Mouse (Mus musculus): ENCODE results near the gene Wdr34. TPM values are rescaled to one million over a fixed set of nuclear protein-coding genes. Genes with fewer than 3 reads are reported as not detected.

Gene Wdr34
- polyA plus RNA-seq, 1 experiment from 2014 or later, result 25.9 TPM

DNA sequence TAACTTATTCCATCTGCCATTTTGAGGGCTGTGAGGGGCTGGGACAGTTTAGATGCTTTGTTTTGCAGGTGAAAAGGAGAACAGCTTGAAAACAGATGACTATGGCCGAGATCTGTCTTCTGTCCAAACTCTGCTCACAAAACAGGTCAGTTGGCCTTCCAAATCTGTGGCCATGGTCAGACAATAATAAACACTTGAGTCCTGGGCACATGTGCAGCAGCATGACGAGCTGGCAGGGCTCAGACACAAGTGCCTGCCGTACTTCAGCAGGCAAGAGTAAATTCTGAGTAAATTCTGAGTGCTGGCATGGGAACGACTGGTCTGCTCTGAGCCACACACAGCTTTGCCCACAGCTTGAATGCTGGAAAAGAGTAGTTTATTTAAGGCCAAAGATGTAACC, 23.2 kb downstream of the Wdr34 start:
- no peaks in the 10 kb centered on the region for H3K9me3 ChIP-seq (ENCODE audit: control insufficient read depth, low read length)
- H3K4me1 ChIP-seq (ENCODE audit: control insufficient read depth, insufficient read depth, low read length), result no peaks in the 10 kb centered on the region
- no peak overlapping the region for H3K4me3 ChIP-seq (ENCODE audit: low read depth, low read length)
- H3K4me2 ChIP-seq, result no peak overlapping the region
- H3K27ac ChIP-seq (ENCODE audit: low read depth, low read length), result no peak overlapping the region
- H3K36me3 ChIP-seq (ENCODE audit: control insufficient read depth, insufficient read depth, low read length), result peaks cover 66% of the 10 kb centered on the region
- no peak overlapping the region for H3K9ac ChIP-seq (ENCODE audit: low read length)
- H3K27me3 ChIP-seq (ENCODE audit: control insufficient read depth, insufficient read depth, low read length), result no peaks in the 10 kb centered on the region
- DNase-seq (ENCODE audit: low spot score, missing footprints) (no peak), ATAC-seq (ENCODE audit: low FRiP score) (no peak)
- 83% methylated on average over 4 of the region's 4 CpGs for WGBS

DNA sequence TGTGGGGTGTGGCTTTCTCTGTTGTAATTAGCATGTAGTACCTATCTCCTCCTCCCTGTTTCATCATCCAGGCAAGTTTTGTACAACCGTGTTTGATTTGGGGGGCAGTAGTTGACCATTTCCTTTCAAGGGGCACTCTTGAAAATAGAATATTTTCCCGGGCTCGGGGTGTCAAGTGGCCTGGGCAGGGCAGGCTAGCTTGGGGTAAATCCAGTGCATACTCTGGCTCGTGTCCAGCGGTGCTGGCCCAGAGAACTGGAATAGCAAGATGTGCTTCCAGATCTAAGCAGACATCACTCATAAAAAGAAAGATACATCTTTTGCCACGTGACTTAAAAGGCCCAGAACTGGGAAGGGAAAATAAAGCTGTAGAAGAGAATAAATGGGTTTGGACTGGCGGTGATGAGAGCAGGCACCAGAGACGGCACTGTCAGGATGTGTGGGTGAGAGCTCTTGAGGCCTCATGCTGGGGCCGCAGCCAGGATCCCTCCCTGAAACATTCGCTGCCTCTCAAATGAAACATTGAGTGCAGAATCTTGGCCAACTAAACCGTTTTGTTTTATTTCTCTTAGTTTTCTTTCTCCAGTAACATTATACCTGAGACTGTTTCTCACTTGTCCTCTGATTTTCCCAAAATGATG, 34.2 kb downstream of the Wdr34 start:
- no peak overlapping the region for H3K4me2 ChIP-seq
- ATAC-seq (ENCODE audit: low FRiP score) (no peak), DNase-seq (ENCODE audit: low spot score, missing footprints) (no peak)
- H3K9me3 ChIP-seq (ENCODE audit: control insufficient read depth, low read length), result no peaks in the 10 kb centered on the region
- 92% methylated on average over 11 of the region's 11 CpGs for WGBS
- H3K4me3 ChIP-seq (ENCODE audit: low read depth, low read length), result no peak overlapping the region
- no peaks in the 10 kb centered on the region for H3K27me3 ChIP-seq (ENCODE audit: control insufficient read depth, insufficient read depth, low read length)
- H3K4me1 ChIP-seq (ENCODE audit: control insufficient read depth, insufficient read depth, low read length), result no peaks in the 10 kb centered on the region
- peaks cover 52% of the 10 kb centered on the region for H3K36me3 ChIP-seq (ENCODE audit: control insufficient read depth, insufficient read depth, low read length)
- H3K9ac ChIP-seq (ENCODE audit: low read length), result no peak overlapping the region
- H3K27ac ChIP-seq (ENCODE audit: low read depth, low read length), result no peak overlapping the region

DNA sequence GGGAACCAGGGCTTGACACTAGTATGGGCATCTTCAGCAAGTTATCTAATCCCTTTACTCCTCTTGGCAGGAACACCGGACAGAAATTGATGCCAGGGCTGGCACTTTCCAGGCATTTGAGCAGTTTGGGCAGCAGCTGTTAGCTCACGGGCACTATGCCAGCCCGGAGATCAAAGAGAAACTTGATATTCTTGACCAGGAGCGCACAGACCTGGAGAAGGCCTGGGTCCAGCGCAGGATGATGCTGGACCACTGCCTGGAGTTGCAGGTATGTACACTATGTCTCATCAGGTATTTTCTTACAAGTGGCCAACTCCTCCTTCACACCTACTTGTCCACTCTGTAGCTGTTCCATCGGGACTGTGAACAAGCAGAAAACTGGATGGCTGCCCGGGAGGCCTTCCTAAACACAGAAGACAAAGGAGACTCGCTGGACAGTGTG, 37.8 kb downstream of the Wdr34 start:
- H3K4me2 ChIP-seq, result no peak overlapping the region
- no peak overlapping the region for H3K4me3 ChIP-seq (ENCODE audit: low read depth, low read length)
- ATAC-seq (ENCODE audit: low FRiP score) (no peak), DNase-seq (ENCODE audit: low spot score, missing footprints) (no peak)
- WGBS, result 97% methylated on average over 8 of the region's 8 CpGs
- H3K9me3 ChIP-seq (ENCODE audit: control insufficient read depth, low read length), result no peaks in the 10 kb centered on the region
- no peak overlapping the region for H3K9ac ChIP-seq (ENCODE audit: low read length)
- no peaks in the 10 kb centered on the region for H3K27me3 ChIP-seq (ENCODE audit: control insufficient read depth, insufficient read depth, low read length)
- peaks cover 54% of the 10 kb centered on the region for H3K36me3 ChIP-seq (ENCODE audit: control insufficient read depth, insufficient read depth, low read length)
- H3K27ac ChIP-seq (ENCODE audit: low read depth, low read length), result no peak overlapping the region
- no peaks in the 10 kb centered on the region for H3K4me1 ChIP-seq (ENCODE audit: control insufficient read depth, insufficient read depth, low read length)

DNA sequence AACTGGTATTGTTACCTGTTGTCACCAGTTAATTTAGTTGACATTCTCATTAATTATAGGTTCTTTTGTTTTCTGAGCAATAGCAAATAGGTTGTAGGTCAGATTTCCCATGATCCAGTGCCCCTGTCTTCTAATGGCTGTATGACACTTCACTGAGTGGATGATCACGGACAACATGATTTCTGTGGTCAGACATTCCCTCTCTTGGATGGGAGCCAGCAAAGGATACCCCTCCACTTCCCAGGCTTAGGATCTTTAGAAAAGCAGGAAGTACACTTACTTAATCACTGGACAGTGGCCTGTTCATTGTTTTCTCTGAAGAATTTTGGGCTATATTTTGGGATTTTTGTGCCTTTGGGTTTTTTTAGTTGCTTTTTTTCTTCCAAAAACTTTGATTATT, 39.6 kb downstream of the Wdr34 start:
- Histone ChIP-seq H3K9ac (ENCODE audit: low read length) (no peak overlapping the region), H3K27me3 (ENCODE audit: control insufficient read depth, insufficient read depth, low read length) (no peaks in the 10 kb centered on the region), H3K4me2 (no peak overlapping the region), H3K4me1 (ENCODE audit: control insufficient read depth, insufficient read depth, low read length) (no peaks in the 10 kb centered on the region), H3K9me3 (ENCODE audit: control insufficient read depth, low read length) (no peaks in the 10 kb centered on the region), H3K36me3 (ENCODE audit: control insufficient read depth, insufficient read depth, low read length) (peaks cover 48% of the 10 kb centered on the region), H3K27ac (ENCODE audit: low read depth, low read length) (no peak overlapping the region), H3K4me3 (ENCODE audit: low read depth, low read length) (no peak overlapping the region)
- DNase-seq (ENCODE audit: low spot score, missing footprints), result no peak
- 93% methylated on average over 1 of the region's 1 CpGs for WGBS
- ATAC-seq (ENCODE audit: low FRiP score), result no peak

DNA sequence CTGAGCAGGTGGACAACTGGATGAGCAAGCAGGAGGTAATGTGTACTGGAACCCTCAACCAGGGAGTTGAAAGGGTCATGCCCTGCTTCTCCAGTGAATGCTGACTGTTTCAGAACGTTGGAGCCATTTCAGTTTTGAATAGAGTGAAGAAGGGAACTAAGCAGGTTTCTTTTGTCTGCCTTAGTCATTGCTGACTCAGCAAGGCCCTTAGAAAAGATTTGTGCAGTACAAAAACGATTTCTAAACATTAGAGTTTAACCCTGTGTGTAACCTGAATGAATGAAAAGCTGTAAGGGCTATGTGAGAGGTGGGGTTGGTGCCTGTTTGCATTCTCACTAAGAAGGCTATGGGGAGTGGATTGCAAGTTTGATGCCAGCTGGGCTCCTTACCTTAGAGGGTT, 56.7 kb downstream of the Wdr34 start:
- no peak for ATAC-seq (ENCODE audit: low FRiP score)
- H3K9ac ChIP-seq (ENCODE audit: low read length), result no peak overlapping the region
- H3K4me2 ChIP-seq, result no peak overlapping the region
- no peaks in the 10 kb centered on the region for H3K27me3 ChIP-seq (ENCODE audit: control insufficient read depth, insufficient read depth, low read length)
- H3K4me3 ChIP-seq (ENCODE audit: low read depth, low read length), result no peak overlapping the region
- H3K27ac ChIP-seq (ENCODE audit: low read depth, low read length), result no peak overlapping the region
- peaks cover 48% of the 10 kb centered on the region for H3K36me3 ChIP-seq (ENCODE audit: control insufficient read depth, insufficient read depth, low read length)
- H3K9me3 ChIP-seq (ENCODE audit: control insufficient read depth, low read length), result no peaks in the 10 kb centered on the region
- H3K4me1 ChIP-seq (ENCODE audit: control insufficient read depth, insufficient read depth, low read length), result no peaks in the 10 kb centered on the region
- WGBS, result 64% methylated on average over 2 of the region's 2 CpGs
- DNase-seq (ENCODE audit: low spot score, missing footprints), result no peak

Small RNAs within 50 kb of the gene (microRNA-seq; reads per million reads assigned to microRNA genes)
- gene Mir6997, result 1.3 reads per million

Other genes starting within 250 kb of the Wdr34 start
- 15.2 and 15.9 TPM in 2 replicates for gene Slc27a4, start 246.2 kb downstream of the Wdr34 start, polyA plus RNA-seq (2014; fragmentation: Nextera tagmentation; extraction: Ambion mirVana)
- gene Urm1, start 228.8 kb downstream of the Wdr34 start, polyA plus RNA-seq (2014; fragmentation: Nextera tagmentation; extraction: Ambion mirVana), result 18.5 and 21.5 TPM in 2 replicates
- gene Cercam, start 179.7 kb downstream of the Wdr34 start, polyA plus RNA-seq (2014; fragmentation: Nextera tagmentation; extraction: Ambion mirVana), result 13.4 and 14.0 TPM in 2 replicates
- 79.4 and 86.7 TPM in 2 replicates for gene Odf2, start 159.7 kb downstream of the Wdr34 start, polyA plus RNA-seq (2014; fragmentation: Nextera tagmentation; extraction: Ambion mirVana)
- 52.5 and 57.4 TPM in 2 replicates for gene Gle1, start 113.5 kb downstream of the Wdr34 start, polyA plus RNA-seq (2014; fragmentation: Nextera tagmentation; extraction: Ambion mirVana)
- 136 and 144 TPM in 2 replicates for gene Sptan1, start 83.3 kb downstream of the Wdr34 start, polyA plus RNA-seq (2014; fragmentation: Nextera tagmentation; extraction: Ambion mirVana)
- 741 and 754 TPM in 2 replicates for gene Set, start 8.5 kb upstream of the Wdr34 start, polyA plus RNA-seq (2014; fragmentation: Nextera tagmentation; extraction: Ambion mirVana)
- 6.4 and 8.4 TPM in 2 replicates for gene Pkn3, start 28.8 kb upstream of the Wdr34 start, polyA plus RNA-seq (2014; fragmentation: Nextera tagmentation; extraction: Ambion mirVana)
- 28.0 and 30.6 TPM in 2 replicates for gene Zdhhc12, start 44.8 kb upstream of the Wdr34 start, polyA plus RNA-seq (2014; fragmentation: Nextera tagmentation; extraction: Ambion mirVana)
- gene Zer1, start 75.7 kb upstream of the Wdr34 start, polyA plus RNA-seq (2014; fragmentation: Nextera tagmentation; extraction: Ambion mirVana), result 5.1 and 6.0 TPM in 2 replicates
- gene Tbc1d13, start 84.9 kb upstream of the Wdr34 start, polyA plus RNA-seq (2014; fragmentation: Nextera tagmentation; extraction: Ambion mirVana), result 12.1 and 13.3 TPM in 2 replicates
- gene Endog, start 122.6 kb upstream of the Wdr34 start, polyA plus RNA-seq (2014; fragmentation: Nextera tagmentation; extraction: Ambion mirVana), result 11.6 and 13.7 TPM in 2 replicates
- 65.0 and 69.8 TPM in 2 replicates for gene Spout1, start 129.6 kb upstream of the Wdr34 start, polyA plus RNA-seq (2014; fragmentation: Nextera tagmentation; extraction: Ambion mirVana)
- 8.2 and 9.6 TPM in 2 replicates for gene Kyat1, start 157.0 kb upstream of the Wdr34 start, polyA plus RNA-seq (2014; fragmentation: Nextera tagmentation; extraction: Ambion mirVana)
- gene Lrrc8a, start 188.8 kb upstream of the Wdr34 start, polyA plus RNA-seq (2014; fragmentation: Nextera tagmentation; extraction: Ambion mirVana), result 49.2 and 51.7 TPM in 2 replicates
- 0.05 and 0.21 TPM in 2 replicates for gene Gm28035, start 191.7 kb upstream of the Wdr34 start, polyA plus RNA-seq (2014; fragmentation: Nextera tagmentation; extraction: Ambion mirVana)
- gene Phyhd1, start 217.3 kb upstream of the Wdr34 start, polyA plus RNA-seq (2014; fragmentation: Nextera tagmentation; extraction: Ambion mirVana), result 2.9 and 3.5 TPM in 2 replicates
- gene Gm28038, start 232.2 kb upstream of the Wdr34 start, polyA plus RNA-seq (2014; fragmentation: Nextera tagmentation; extraction: Ambion mirVana), result not detected in 2 replicates
- 23.6 and 25.7 TPM in 2 replicates for gene Dolk, start 237.5 kb upstream of the Wdr34 start, polyA plus RNA-seq (2014; fragmentation: Nextera tagmentation; extraction: Ambion mirVana)
- gene Nup188, start 237.5 kb upstream of the Wdr34 start, polyA plus RNA-seq (2014; fragmentation: Nextera tagmentation; extraction: Ambion mirVana), result 46.0 and 53.7 TPM in 2 replicates

Measured in midbrain, embryonic 11.5 days (tissue).